9 mouse cellular contexts compared by ENCODE assay signal in genomic region chr10:24797246-24797645, GRCm38 (mm10). TPM values are rescaled to one million over a fixed set of nuclear protein-coding genes. Genes with fewer than 3 reads are reported as not detected.
DNase-seq lines count a peak whose midpoint lies in the region; ATAC-seq and TF ChIP-seq lines count a peak whose summit lies in the region.
"Had no signal": no experiment of that assay in that cellular context is flagged by ENCODE, and none has a peak within 500 bp of the region (broad histone marks: within the 10 kb centered on the region; RNA-seq: fewer than 3 reads in every experiment).

No protein-coding gene starts in this region.

- H3K27ac ChIP-seq in embryonic facial prominence, embryonic 11.5 days (replicated peaks; ENCODE audit: low read depth, low read length), result no peak overlapping the region
- no peak overlapping the region for H3K27ac ChIP-seq in kidney, postnatal 0 days
- H3K27ac ChIP-seq: heart, embryonic 15.5 days had no signal

- peak; percentile 41 to 63 for DNase-seq in urinary bladder, adult 18-20 months (ENCODE audit: low spot score in 2 of 2)
- no peak for DNase-seq in urinary bladder, postnatal 10 days (ENCODE audit: low spot score)
- peak; percentile 67 for DNase-seq in adrenal gland, postnatal 25 days
- peak; percentile 84 for DNase-seq in embryonic facial prominence, embryonic 11.5 days (ENCODE audit: low spot score)
- peak; percentile 57 for DNase-seq in kidney, postnatal 0 days (ENCODE audit: low spot score)
- DNase-seq in lung, adult 2 months, result peak; percentile 49
- peak; percentile 20 for DNase-seq in right cerebral cortex, postnatal 25 days
- DNase-seq in urinary bladder, postnatal 4 days (ENCODE audit: low spot score in 2 of 2), result peak; percentile 30 to 87

- TF ChIP-seq CTCF in kidney, postnatal 0 days (IDR thresholded peaks at IDR 0.05; ENCODE audit: low read depth), result peak; percentile 90
- peak; percentile 77 for TF ChIP-seq CTCF in lung, adult 2 months (IDR thresholded peaks at IDR 0.05; ENCODE audit: insufficient read depth, low read length)

- no peak overlapping the region for H3K4me2 ChIP-seq in embryonic facial prominence, embryonic 11.5 days (ENCODE audit: low read depth, low read length)
- no peak overlapping the region for H3K4me2 ChIP-seq in kidney, postnatal 0 days (ENCODE audit: low read length)
- H3K4me2 ChIP-seq: heart, embryonic 15.5 days had no signal

- H3K9ac ChIP-seq in embryonic facial prominence, embryonic 11.5 days (replicated peaks; ENCODE audit: low read length), result no peak overlapping the region
- H3K9ac ChIP-seq in kidney, postnatal 0 days (ENCODE audit: low read depth, low read length), result no peak overlapping the region
- H3K9ac ChIP-seq: heart, embryonic 15.5 days had no signal

- WGBS in embryonic facial prominence, embryonic 11.5 days, result 52% methylated on average over 5 of the region's 5 CpGs
- 53% methylated on average over 5 of the region's 5 CpGs for WGBS in kidney, postnatal 0 days
- 42% methylated on average over 5 of the region's 5 CpGs for WGBS in lung, adult 2 months

- no peaks in the 10 kb centered on the region for H3K9me3 ChIP-seq in embryonic facial prominence, embryonic 11.5 days (replicated peaks; ENCODE audit: control insufficient read depth, low read length)
- H3K9me3 ChIP-seq in kidney, postnatal 0 days (replicated peaks; ENCODE audit: low read length), result no peaks in the 10 kb centered on the region
- H3K9me3 ChIP-seq: heart, embryonic 15.5 days had no signal

- H3K27me3 ChIP-seq in embryonic facial prominence, embryonic 11.5 days (ENCODE audit: control insufficient read depth, insufficient read depth, low read length), result no peaks in the 10 kb centered on the region
- no peaks in the 10 kb centered on the region for H3K27me3 ChIP-seq in kidney, postnatal 0 days (ENCODE audit: insufficient read depth, low read length)
- H3K27me3 ChIP-seq: heart, embryonic 15.5 days had no signal

- no peak for ATAC-seq in embryonic facial prominence, embryonic 11.5 days (replicated peaks; ENCODE audit: insufficient number of reproducible peaks, low FRiP score, low TSS enrichment, low read depth)
- no peak for ATAC-seq in kidney, postnatal 0 days (replicated peaks; ENCODE audit: low FRiP score, low read depth)

- no peak for TF ChIP-seq POLR2A in lung, adult 2 months (IDR thresholded peaks at IDR 0.05; ENCODE audit: borderline replicate concordance, extremely low read depth, low read depth, low read length)

- no peaks in the 10 kb centered on the region for H3K4me1 ChIP-seq in embryonic facial prominence, embryonic 11.5 days (ENCODE audit: control insufficient read depth, insufficient read depth, low read length)
- H3K4me1 ChIP-seq in kidney, postnatal 0 days (replicated peaks; ENCODE audit: insufficient read depth, low read length), result no peaks in the 10 kb centered on the region
- no peaks in the 10 kb centered on the region for H3K4me1 ChIP-seq in lung, adult 2 months (ENCODE audit: control insufficient read depth, insufficient read depth, low read length)
- H3K4me1 ChIP-seq: heart, embryonic 15.5 days had no signal

- no peak overlapping the region for H3K4me3 ChIP-seq in embryonic facial prominence, embryonic 11.5 days (ENCODE audit: low read depth, low read length)
- no peak overlapping the region for H3K4me3 ChIP-seq in kidney, postnatal 0 days (replicated peaks; ENCODE audit: low read depth, low read length)
- no peak overlapping the region for H3K4me3 ChIP-seq in lung, adult 2 months (replicated peaks; ENCODE audit: extremely low read depth, low read depth, low read length)
- H3K4me3 ChIP-seq: heart, embryonic 15.5 days had no signal

- no peaks in the 10 kb centered on the region for H3K36me3 ChIP-seq in embryonic facial prominence, embryonic 11.5 days (replicated peaks; ENCODE audit: control insufficient read depth, insufficient read depth, low read depth, low read length)
- no peaks in the 10 kb centered on the region for H3K36me3 ChIP-seq in kidney, postnatal 0 days (ENCODE audit: insufficient read depth, low read length)
- H3K36me3 ChIP-seq: heart, embryonic 15.5 days had no signal

RNA-seq across cellular contexts. Expression of gene Enpp3, which starts 45.4 kb away (rescaled TPM):
- total RNA-seq in adrenal gland, postnatal 25 days (2021), result 3.1 and 3.4 TPM in 2 replicates
- polyA plus RNA-seq in embryonic facial prominence, embryonic 11.5 days (2014; fragmentation: Nextera tagmentation; extraction: Ambion mirVana), result 9.2 and 10.4 TPM in 2 replicates
- polyA plus RNA-seq in kidney, postnatal 0 days (2015; fragmentation: Nextera tagmentation; extraction: Ambion mirVana), result 4.0 and 4.8 TPM in 2 replicates
- polyA plus RNA-seq in lung, adult 2 months (2012; rRNA removed), result 0.61 and 0.92 TPM in 2 replicates
